Mouse (Mus musculus) embryonic stem cell, embryonic (primary cell): ENCODE measurements around the gene Vmn2r69.

Experiments used
- CTCF ChIA-PET, 4 experiments: fragments of 300-600 bp in 2 of 4; fragments of 350-600 bp in 2 of 4; sonication (Branson Sonifier 250); formaldehyde crosslinking; loops; one replicate each; lab custom pipeline; 2022; ENCODE audit warnings: inconsistent platforms in 2 of 4; lab: Charles Lee
- POLR2A ChIA-PET, 4 experiments: fragments of 300-600 bp in 2 of 4; fragments of 350-600 bp in 2 of 4; sonication (Branson Sonifier 250); formaldehyde crosslinking; loops; one replicate each; lab custom pipeline; 2022; ENCODE audit warnings: antibody characterized with exemption in 4 of 4, inconsistent platforms in 1 of 4; lab: Charles Lee

Gene Vmn2r69

GRCm38 (mm10) chr7:85415820-85416219 lies at the start of gene Vmn2r69:
Gene Vmn2r69 (minus strand): TSS chr7:85415920.
- ChIA-PET CTCF (no interaction called here), POLR2A (no interaction called here)
